Mouse (Mus musculus) limb, embryonic 15.5 days (tissue): ENCODE measurements at regions not wholly inside any gene's neighbourhood (a gene's known extent, or its start where the extent isn't known, plus 50 kb on each side); places are given as distances from the start of the nearest gene placed in this dataset.

Experiments
- ATAC-seq: fragments of 200-750 bp; cut with Nextera tagmentation; 2 replicates; pipeline ENCODE4 v1.8.0; 2017; ENCODE audit warnings: low read depth, moderate TSS enrichment; ENCODE audit not compliant: insufficient number of reproducible peaks, low FRiP score, low TSS enrichment
- H3K27ac ChIP-seq: fragments of 300-500 bp; sonication (generic); 2 replicates; pipeline ENCODE4 v1.5.1; 2015; ENCODE audit warnings: moderate library complexity, mild to moderate bottlenecking, inconsistent platforms
- H3K27me3 ChIP-seq: fragments of 300-500 bp; sonication (generic); 2 replicates; pipeline ENCODE4 v1.6.1; 2015; ENCODE audit warnings: inconsistent platforms
- H3K36me3 ChIP-seq: fragments of 300-500 bp; sonication (generic); 2 replicates; pipeline ENCODE4 v1.6.1; 2015; ENCODE audit warnings: inconsistent platforms
- H3K4me1 ChIP-seq: fragments of 300-500 bp; sonication (generic); 2 replicates; pipeline ENCODE4 v1.6.1; 2015; ENCODE audit warnings: inconsistent platforms
- H3K4me2 ChIP-seq: fragments of 300-500 bp; sonication (generic); 2 replicates; pipeline ENCODE4 v1.6.1; 2015; ENCODE audit warnings: mild to moderate bottlenecking, inconsistent platforms
- H3K4me3 ChIP-seq: fragments of 300-500 bp; sonication (generic); 2 replicates; pipeline ENCODE4 v1.5.1; 2015; ENCODE audit warnings: mild to moderate bottlenecking, inconsistent platforms
- H3K9ac ChIP-seq: fragments of 300-500 bp; sonication (generic); 2 replicates; pipeline ENCODE4 v1.6.1; 2015; ENCODE audit warnings: inconsistent platforms
- H3K9me3 ChIP-seq: fragments of 300-500 bp; sonication (generic); 2 replicates; pipeline ENCODE4 v1.6.1; 2016; ENCODE audit warnings: inconsistent platforms
- WGBS: fragments of 180-500 bp; shearing (Covaris S2); methylation state at CpG from one replicate; pipeline ENCODE4 v1.1.7; 2015; 5-methylcytosine and 5-hydroxymethylcytosine counted together

GRCm38 (mm10) chr3:107812341-107812740 lies 52.1 kb upstream of the Csf1 start:
- Histone ChIP-seq H3K9ac (no peak overlapping the region), H3K4me3 (no peak overlapping the region), H3K36me3 (no peaks in the 10 kb centered on the region), H3K4me1 (peaks cover 11% of the 10 kb centered on the region), H3K4me2 (no peak overlapping the region), H3K27me3 (no peaks in the 10 kb centered on the region), H3K27ac (no peak overlapping the region), H3K9me3 (no peaks in the 10 kb centered on the region)
- ATAC-seq, result no peak
- 85% methylated on average over 4 of the region's 4 CpGs for WGBS

- peaks cover 15% of the 10 kb centered on the region for H3K4me1 ChIP-seq
- H3K4me2 ChIP-seq, result no peak overlapping the region
- no peaks in the 10 kb centered on the region for H3K27me3 ChIP-seq
- H3K36me3 ChIP-seq, result no peaks in the 10 kb centered on the region
- 66% methylated on average over 9 of the region's 9 CpGs for WGBS
- no peak for ATAC-seq
- H3K27ac ChIP-seq, result peak overlapping the region; percentile 22; the same call in 1 of the 2 replicates
- H3K9ac ChIP-seq, result no peak overlapping the region
- no peaks in the 10 kb centered on the region for H3K9me3 ChIP-seq
- no peak overlapping the region for H3K4me3 ChIP-seq
These were observed 50.3 kb upstream of the Csf1 start for GRCm38 (mm10) chr3:107810452-107811050.
